Mouse (Mus musculus): ENCODE measurements around the gene Irf3.

The Irf3 gene

GRCm38 (mm10) chr7:45033722-45034359, 36.4 kb downstream of the Irf3 start:
- DNase-seq (ENCODE audit: extremely low spot score): no peak

- no peak for DNase-seq (ENCODE audit: extremely low spot score)
Observed at GRCm38 (mm10) chr7:45035631-45036030, 38.2 kb downstream of the Irf3 start.

GRCm38 (mm10) chr7:45036702-45037101, 39.3 kb downstream of the Irf3 start:
- DNase-seq (ENCODE audit: extremely low spot score): no peak

GRCm38 (mm10) chr7:45037720-45038361, 40.4 kb downstream of the Irf3 start:
- DNase-seq (ENCODE audit: extremely low spot score): peak; percentile 59

- no peak for DNase-seq (ENCODE audit: extremely low spot score)
Observed at GRCm38 (mm10) chr7:45038411-45038810, 41.0 kb downstream of the Irf3 start.

GRCm38 (mm10) chr7:45040851-45041250, 43.4 kb downstream of the Irf3 start:
- no peak for DNase-seq (ENCODE audit: extremely low spot score)

GRCm38 (mm10) chr7:45043307-45043706, 45.9 kb downstream of the Irf3 start:
- no peak for DNase-seq (ENCODE audit: extremely low spot score)

GRCm38 (mm10) chr7:45045741-45046140, 48.3 kb downstream of the Irf3 start:
- no peak for DNase-seq (ENCODE audit: extremely low spot score)

- DNase-seq (ENCODE audit: extremely low spot score): no peak
Observed at GRCm38 (mm10) chr7:45046853-45047350, 49.5 kb downstream of the Irf3 start.

GRCm38 (mm10) chr7:45047491-45047890, 50.0 kb downstream of the Irf3 start:
- no peak for DNase-seq (ENCODE audit: extremely low spot score)

GRCm38 (mm10) chr7:45048001-45048890, 50.8 kb downstream of the Irf3 start:
- DNase-seq (ENCODE audit: extremely low spot score): no peak

- no peak for DNase-seq (ENCODE audit: extremely low spot score)
Observed at GRCm38 (mm10) chr7:45048923-45049657, 51.6 kb downstream of the Irf3 start.

- DNase-seq (ENCODE audit: extremely low spot score): peak; percentile 88
Observed at GRCm38 (mm10) chr7:45050945-45051600, 53.6 kb downstream of the Irf3 start.

GRCm38 (mm10) chr7:45051601-45051974, 54.1 kb downstream of the Irf3 start:
- peak; percentile 29 for DNase-seq (ENCODE audit: extremely low spot score)
